Comparison of ENCODE assay signal across 9 mouse cellular contexts in the genomic region with DNA sequence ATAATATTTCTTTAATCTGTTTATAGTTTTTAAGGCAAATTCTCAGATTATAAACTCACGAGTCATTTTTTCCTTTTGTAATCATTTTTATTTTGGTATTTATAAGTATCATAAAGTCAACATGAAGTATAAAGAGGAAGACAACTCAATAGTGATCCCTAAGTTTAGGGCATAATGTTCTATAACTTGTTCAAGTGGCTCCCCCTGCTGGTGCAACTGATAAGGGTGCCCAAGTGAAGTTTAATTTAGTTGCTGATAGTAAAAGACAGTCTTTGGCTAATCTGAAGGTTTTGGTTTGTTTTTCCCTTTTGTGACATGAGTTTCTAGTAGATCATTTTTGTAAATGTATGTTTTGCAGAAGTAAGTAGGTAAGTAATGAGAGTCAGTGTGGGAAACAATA. TPM values are rescaled to one million over a fixed set of nuclear protein-coding genes. Genes with fewer than 3 reads are reported as not detected.
DNase-seq lines count a peak whose midpoint lies in the region; ATAC-seq lines count a peak whose summit lies in the region.
"Had no signal": no experiment of that assay in that cellular context is flagged by ENCODE, and none has a peak within 500 bp of the region (broad histone marks: within the 10 kb centered on the region; RNA-seq: fewer than 3 reads in every experiment).

No protein-coding gene starts in this region.

- H3K27me3 ChIP-seq in midbrain, embryonic 10.5 days (ENCODE audit: low read depth, poor library complexity, severe bottlenecking): no peaks in the 10 kb centered on the region
- no peaks in the 10 kb centered on the region for H3K27me3 ChIP-seq in midbrain, embryonic 16.5 days (ENCODE audit: control insufficient read depth, insufficient read depth, low read depth, low read length)
- H3K27me3 ChIP-seq in embryonic facial prominence, embryonic 11.5 days (ENCODE audit: control insufficient read depth, insufficient read depth, low read length): no peaks in the 10 kb centered on the region
- H3K27me3 ChIP-seq in liver, embryonic 13.5 days: no peaks in the 10 kb centered on the region
- H3K27me3 ChIP-seq: heart, embryonic 13.5 days had no signal

- no peak overlapping the region for H3K4me3 ChIP-seq in midbrain, embryonic 10.5 days
- H3K4me3 ChIP-seq in midbrain, embryonic 16.5 days (ENCODE audit: low read depth, low read length): no peak overlapping the region
- no peak overlapping the region for H3K4me3 ChIP-seq in embryonic facial prominence, embryonic 11.5 days (ENCODE audit: low read depth, low read length)
- no peak overlapping the region for H3K4me3 ChIP-seq in liver, embryonic 13.5 days (replicated peaks)
- H3K4me3 ChIP-seq: heart, embryonic 13.5 days had no signal

- H3K4me2 ChIP-seq in midbrain, embryonic 16.5 days (ENCODE audit: low read length): no peak overlapping the region
- H3K4me2 ChIP-seq in embryonic facial prominence, embryonic 11.5 days (ENCODE audit: low read depth, low read length): no peak overlapping the region
- H3K4me2 ChIP-seq in liver, embryonic 13.5 days: no peak overlapping the region
- H3K4me2 ChIP-seq: heart, embryonic 13.5 days had no signal

- H3K9ac ChIP-seq in midbrain, embryonic 16.5 days (ENCODE audit: low read depth, low read length): no peak overlapping the region
- no peak overlapping the region for H3K9ac ChIP-seq in embryonic facial prominence, embryonic 11.5 days (replicated peaks; ENCODE audit: low read length)
- H3K9ac ChIP-seq in liver, embryonic 13.5 days: no peak overlapping the region
- H3K9ac ChIP-seq: heart, embryonic 13.5 days had no signal

- H3K9me3 ChIP-seq in midbrain, embryonic 10.5 days (replicated peaks): no peaks in the 10 kb centered on the region
- H3K9me3 ChIP-seq in midbrain, embryonic 16.5 days (replicated peaks; ENCODE audit: control insufficient read depth, low read length, poor library complexity, severe bottlenecking): no peaks in the 10 kb centered on the region
- H3K9me3 ChIP-seq in embryonic facial prominence, embryonic 11.5 days (replicated peaks; ENCODE audit: control insufficient read depth, low read length): no peaks in the 10 kb centered on the region
- H3K9me3 ChIP-seq in liver, embryonic 13.5 days (replicated peaks): no peaks in the 10 kb centered on the region
- H3K9me3 ChIP-seq: heart, embryonic 13.5 days had no signal

- H3K27ac ChIP-seq in midbrain, embryonic 10.5 days (replicated peaks): no peak overlapping the region
- H3K27ac ChIP-seq in midbrain, embryonic 16.5 days (ENCODE audit: low read length): no peak overlapping the region
- no peak overlapping the region for H3K27ac ChIP-seq in embryonic facial prominence, embryonic 11.5 days (replicated peaks; ENCODE audit: low read depth, low read length)
- H3K27ac ChIP-seq in liver, embryonic 13.5 days: no peak overlapping the region
- H3K27ac ChIP-seq: heart, embryonic 13.5 days had no signal

- ATAC-seq in midbrain, embryonic 16.5 days: no peak
- ATAC-seq in embryonic facial prominence, embryonic 11.5 days (replicated peaks; ENCODE audit: insufficient number of reproducible peaks, low FRiP score, low TSS enrichment, low read depth): no peak
- no peak for ATAC-seq in liver, embryonic 13.5 days (ENCODE audit: low read depth)

- no peaks in the 10 kb centered on the region for H3K4me1 ChIP-seq in midbrain, embryonic 10.5 days
- no peaks in the 10 kb centered on the region for H3K4me1 ChIP-seq in midbrain, embryonic 16.5 days (ENCODE audit: control insufficient read depth, insufficient read depth, low read length)
- H3K4me1 ChIP-seq in embryonic facial prominence, embryonic 11.5 days (ENCODE audit: control insufficient read depth, insufficient read depth, low read length): no peaks in the 10 kb centered on the region
- no peaks in the 10 kb centered on the region for H3K4me1 ChIP-seq in liver, embryonic 13.5 days (replicated peaks)
- H3K4me1 ChIP-seq: heart, embryonic 13.5 days had no signal

- peaks cover 70% of the 10 kb centered on the region for H3K36me3 ChIP-seq in midbrain, embryonic 10.5 days
- H3K36me3 ChIP-seq in midbrain, embryonic 16.5 days (ENCODE audit: control insufficient read depth, insufficient read depth, low read length): peaks cover 12% of the 10 kb centered on the region; the same call in 1 of the 2 replicates
- peaks cover 4% of the 10 kb centered on the region; the same call in 1 of the 2 replicates for H3K36me3 ChIP-seq in embryonic facial prominence, embryonic 11.5 days (replicated peaks; ENCODE audit: control insufficient read depth, insufficient read depth, low read depth, low read length)
- peaks cover 41% of the 10 kb centered on the region for H3K36me3 ChIP-seq in liver, embryonic 13.5 days

- WGBS in midbrain, embryonic 10.5 days: 42% methylated on average over 1 of the region's 1 CpGs
- WGBS in midbrain, embryonic 16.5 days: 42% methylated on average over 1 of the region's 1 CpGs
- 39% methylated on average over 1 of the region's 1 CpGs for WGBS in embryonic facial prominence, embryonic 11.5 days
- 11% methylated on average over 1 of the region's 1 CpGs for WGBS in liver, embryonic 13.5 days (ENCODE audit: insufficient replicate concordance)

- peak; percentile 55 for DNase-seq in midbrain, embryonic 10.5 days (ENCODE audit: low spot score)
- DNase-seq in adrenal gland, postnatal 14 days: peak; percentile 85
- peak; percentile 83 for DNase-seq in embryonic facial prominence, embryonic 11.5 days (ENCODE audit: low spot score)
- peak; percentile 80 for DNase-seq in kidney, adult 9 months
- DNase-seq in liver, embryonic 13.5 days: peak; percentile 51
- DNase-seq in right cerebral cortex, postnatal 10 days (ENCODE audit: low spot score in 2 of 2): peak; percentile 71 to 85
- peak; percentile 76 for DNase-seq in urinary bladder, postnatal 25 days (ENCODE audit: low spot score)

RNA-seq across cellular contexts. Expression of a gene that starts 55.8 kb away (rescaled TPM):
- polyA plus RNA-seq in midbrain, embryonic 10.5 days (2016; fragmentation: Nextera tagmentation; extraction: Ambion mirVana): 12.4 and 12.9 TPM in 2 replicates
- polyA plus RNA-seq in midbrain, embryonic 16.5 days (2015; fragmentation: Nextera tagmentation; extraction: Ambion mirVana): 8.0 and 9.7 TPM in 2 replicates
- 30.6 and 34.9 TPM in 2 replicates for total RNA-seq in adrenal gland, postnatal 14 days (2021)
- polyA plus RNA-seq in embryonic facial prominence, embryonic 11.5 days (2014; fragmentation: Nextera tagmentation; extraction: Ambion mirVana): 16.6 and 19.9 TPM in 2 replicates
- polyA plus RNA-seq in liver, embryonic 13.5 days (2015; fragmentation: Nextera tagmentation; extraction: Ambion mirVana): 4.9 and 5.1 TPM in 2 replicates
